Mouse (Mus musculus): Measurements from ENCODE around the gene Caskin2. TPM values are rescaled to one million over a fixed set of nuclear protein-coding genes. Genes with fewer than 3 reads are reported as not detected.
A peak's percentile ranks its signal among the peaks of the same experiment; 100 is the strongest.

Caskin2 gene
- polyA plus RNA-seq, 1 experiment = 52.6 TPM

DNA sequence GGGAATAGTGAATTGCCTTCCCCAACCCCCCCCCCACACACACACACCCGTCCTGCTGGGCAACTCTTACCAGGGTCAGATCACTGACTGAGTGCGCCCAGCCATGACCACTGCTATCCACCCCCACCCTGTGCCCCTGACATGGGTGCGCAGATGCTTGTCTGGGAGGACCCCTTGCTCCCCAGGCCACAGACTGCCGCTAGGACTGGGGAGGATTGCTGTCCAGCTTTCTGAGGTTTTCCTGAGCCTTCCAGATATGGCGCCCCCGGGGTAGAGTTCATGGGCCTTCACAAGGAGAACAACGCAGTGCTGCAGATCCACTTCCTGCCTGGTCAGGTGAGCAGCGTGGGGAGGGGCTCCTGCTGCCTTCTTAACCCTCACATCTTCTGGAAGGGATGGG is 30.8 kb upstream of the Caskin2 start:
- no peak overlapping the region for H3K4me3 ChIP-seq (ENCODE audit: low read depth, low read length)
- H3K36me3 ChIP-seq (ENCODE audit: control insufficient read depth, insufficient read depth, low read length) = peaks cover 52% of the 10 kb centered on the region
- TF ChIP-seq CTCF (IDR thresholded peaks at IDR 0.05; ENCODE audit: extremely low read depth, insufficient read length, insufficient replicate concordance, low read depth, low read length) (no peak), POLR2A (IDR thresholded peaks at IDR 0.05; ENCODE audit: low read depth, low read length) (no peak)
- WGBS = 31% methylated on average over 8 of the region's 8 CpGs
- H3K27me3 ChIP-seq (ENCODE audit: control insufficient read depth, insufficient read depth, low read length) = no peaks in the 10 kb centered on the region
- peak overlapping the region; percentile 43 for H3K27ac ChIP-seq (ENCODE audit: insufficient read depth, low read depth, low read length)
- H3K4me1 ChIP-seq (ENCODE audit: control insufficient read depth, insufficient read depth, insufficient read length, low read length) = peaks cover 36% of the 10 kb centered on the region

DNA sequence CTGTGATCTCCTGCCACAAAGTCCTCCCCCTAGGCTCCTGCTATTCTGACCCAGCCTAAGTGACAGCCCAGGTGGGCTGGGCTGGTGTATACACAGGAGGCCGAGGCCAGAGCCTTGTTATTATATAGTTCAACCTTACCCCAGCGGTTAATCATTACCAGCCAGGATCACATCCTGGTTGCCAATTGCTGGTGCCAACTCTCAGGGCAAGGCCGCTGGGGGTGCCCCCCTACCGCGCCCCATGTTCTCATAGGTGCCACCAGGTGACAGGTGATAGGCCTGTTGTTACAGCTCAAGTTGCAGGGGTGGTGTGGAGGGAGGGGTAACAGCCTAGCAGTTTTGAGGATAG is 30.4 kb upstream of the Caskin2 start:
- peaks cover 50% of the 10 kb centered on the region for H3K36me3 ChIP-seq (ENCODE audit: control insufficient read depth, insufficient read depth, low read length)
- TF ChIP-seq CTCF (IDR thresholded peaks at IDR 0.05; ENCODE audit: extremely low read depth, insufficient read length, insufficient replicate concordance, low read depth, low read length) (no peak), POLR2A (IDR thresholded peaks at IDR 0.05; ENCODE audit: low read depth, low read length) (no peak)
- H3K4me1 ChIP-seq (ENCODE audit: control insufficient read depth, insufficient read depth, insufficient read length, low read length) = peaks cover 39% of the 10 kb centered on the region
- H3K27ac ChIP-seq (ENCODE audit: insufficient read depth, low read depth, low read length) = peak overlapping the region; percentile 43
- H3K4me3 ChIP-seq (ENCODE audit: low read depth, low read length) = no peak overlapping the region
- WGBS = 32% methylated on average over 5 of the region's 5 CpGs
- no peaks in the 10 kb centered on the region for H3K27me3 ChIP-seq (ENCODE audit: control insufficient read depth, insufficient read depth, low read length)

DNA sequence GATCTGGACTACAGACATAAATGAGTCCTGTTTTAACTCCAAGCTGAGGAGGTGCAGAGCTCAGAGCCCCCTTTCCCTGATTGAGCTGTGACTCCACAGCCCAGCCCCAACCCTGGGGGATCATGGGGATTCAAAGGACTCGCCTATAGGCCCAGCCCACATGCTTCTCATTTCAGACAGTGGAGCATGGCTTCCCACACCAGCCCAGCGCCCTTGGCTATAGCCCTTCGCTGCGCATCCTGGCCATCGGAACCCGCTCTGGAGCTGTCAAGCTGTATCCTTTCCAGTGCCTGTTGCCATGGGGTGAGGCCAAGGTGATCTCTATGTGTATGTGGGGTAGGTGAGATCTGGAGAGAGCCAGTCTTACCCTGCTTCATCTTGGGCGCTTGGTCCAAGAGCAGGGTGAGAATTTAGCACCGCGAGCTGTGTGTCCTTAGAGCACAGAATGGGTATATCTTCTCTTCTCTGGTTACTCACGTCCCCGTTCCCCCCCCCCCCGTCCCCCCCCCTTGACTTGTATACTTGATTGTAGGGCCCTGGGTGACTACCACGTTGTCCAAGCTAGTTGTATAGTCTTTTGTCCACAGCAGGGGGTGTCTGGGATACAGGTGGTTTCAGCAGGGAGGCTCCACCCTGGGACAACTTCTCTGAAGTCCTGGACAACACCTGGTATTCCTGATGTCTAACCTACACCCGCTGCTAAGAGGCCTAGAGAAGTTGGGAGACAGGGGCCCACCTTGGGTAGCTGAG is 29.9 kb upstream of the Caskin2 start:
- Histone ChIP-seq H3K36me3 (ENCODE audit: control insufficient read depth, insufficient read depth, low read length) (peaks cover 45% of the 10 kb centered on the region), H3K4me3 (ENCODE audit: low read depth, low read length) (no peak overlapping the region), H3K27me3 (ENCODE audit: control insufficient read depth, insufficient read depth, low read length) (no peaks in the 10 kb centered on the region), H3K4me1 (ENCODE audit: control insufficient read depth, insufficient read depth, insufficient read length, low read length) (peaks cover 44% of the 10 kb centered on the region), H3K27ac (ENCODE audit: insufficient read depth, low read depth, low read length) (peak overlapping the region; percentile 41)
- 47% methylated on average over 14 of the region's 14 CpGs for WGBS
- TF ChIP-seq CTCF (IDR thresholded peaks at IDR 0.05; ENCODE audit: extremely low read depth, insufficient read length, insufficient replicate concordance, low read depth, low read length) = no peak

DNA sequence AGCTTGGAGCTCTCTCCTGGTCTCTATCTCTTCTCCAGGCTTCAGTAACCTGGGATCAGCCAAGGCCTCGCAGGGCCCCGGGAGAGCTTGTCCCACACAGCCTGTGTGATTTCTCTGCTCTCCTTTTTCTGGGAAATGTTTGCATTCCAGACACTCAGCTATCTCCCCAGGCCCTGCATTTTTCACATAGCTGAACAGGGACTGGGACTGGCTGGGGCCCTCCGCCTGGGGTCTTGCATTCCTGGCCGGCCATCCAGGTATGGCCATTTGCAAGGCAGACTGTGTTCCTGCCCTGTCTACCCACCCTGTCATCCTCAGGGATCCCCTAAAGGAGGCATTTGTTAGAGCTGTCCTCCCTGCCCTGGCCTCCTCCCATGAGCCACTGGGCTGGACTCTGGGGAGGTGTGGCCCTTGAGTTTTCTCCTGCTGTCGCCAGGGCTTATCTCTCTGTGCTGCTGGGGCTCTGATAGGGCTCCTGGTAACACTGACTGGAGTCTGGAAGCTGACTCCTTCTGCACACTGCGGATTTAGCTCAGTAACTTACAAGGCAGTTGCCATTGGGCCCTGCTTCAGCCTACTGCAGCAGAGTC is 28.6 kb upstream of the Caskin2 start:
- Histone ChIP-seq H3K4me3 (ENCODE audit: low read depth, low read length) (peak overlapping the region; percentile 15; the same call in 1 of the 2 replicates), H3K27ac (ENCODE audit: insufficient read depth, low read depth, low read length) (peak overlapping the region; percentile 86), H3K27me3 (ENCODE audit: control insufficient read depth, insufficient read depth, low read length) (no peaks in the 10 kb centered on the region), H3K4me1 (ENCODE audit: control insufficient read depth, insufficient read depth, insufficient read length, low read length) (peaks cover 56% of the 10 kb centered on the region), H3K36me3 (ENCODE audit: control insufficient read depth, insufficient read depth, low read length) (peaks cover 38% of the 10 kb centered on the region)
- no peak for TF ChIP-seq CTCF (IDR thresholded peaks at IDR 0.05; ENCODE audit: extremely low read depth, insufficient read length, insufficient replicate concordance, low read depth, low read length)
- no peak; the same call in 1 of the 2 replicates for TF ChIP-seq POLR2A (IDR thresholded peaks at IDR 0.05; ENCODE audit: low read depth, low read length)
- WGBS = 21% methylated on average over 6 of the region's 6 CpGs

DNA sequence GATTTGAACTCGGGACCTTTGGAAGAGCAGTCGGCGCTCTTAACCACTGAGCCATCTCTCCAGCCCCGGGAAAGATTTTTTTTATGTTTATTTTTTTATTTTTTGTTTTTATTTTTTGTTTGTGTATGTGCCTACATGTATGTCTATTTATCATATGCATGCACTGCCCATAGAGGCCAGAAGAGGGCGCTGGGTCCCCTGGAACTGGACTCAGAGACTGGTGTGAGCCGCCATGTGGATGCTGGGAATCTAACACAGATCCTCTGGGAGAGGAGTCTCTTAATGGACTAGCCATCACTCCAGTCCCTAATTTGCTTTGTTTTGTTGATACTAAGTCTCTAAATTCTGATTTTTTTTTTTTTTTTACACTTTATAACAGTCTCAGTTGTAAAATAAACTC is 27.6 kb upstream of the Caskin2 start:
- no peak overlapping the region for H3K27ac ChIP-seq (ENCODE audit: insufficient read depth, low read depth, low read length)
- H3K36me3 ChIP-seq (ENCODE audit: control insufficient read depth, insufficient read depth, low read length) = peaks cover 29% of the 10 kb centered on the region
- TF ChIP-seq CTCF (IDR thresholded peaks at IDR 0.05; ENCODE audit: extremely low read depth, insufficient read length, insufficient replicate concordance, low read depth, low read length) (peak; percentile 44; the same call in 1 of the 2 replicates), POLR2A (IDR thresholded peaks at IDR 0.05; ENCODE audit: low read depth, low read length) (no peak)
- H3K27me3 ChIP-seq (ENCODE audit: control insufficient read depth, insufficient read depth, low read length) = no peaks in the 10 kb centered on the region
- no peak overlapping the region for H3K4me3 ChIP-seq (ENCODE audit: low read depth, low read length)
- 88% methylated on average over 6 of the region's 6 CpGs for WGBS
- H3K4me1 ChIP-seq (ENCODE audit: control insufficient read depth, insufficient read depth, insufficient read length, low read length) = peaks cover 66% of the 10 kb centered on the region

DNA sequence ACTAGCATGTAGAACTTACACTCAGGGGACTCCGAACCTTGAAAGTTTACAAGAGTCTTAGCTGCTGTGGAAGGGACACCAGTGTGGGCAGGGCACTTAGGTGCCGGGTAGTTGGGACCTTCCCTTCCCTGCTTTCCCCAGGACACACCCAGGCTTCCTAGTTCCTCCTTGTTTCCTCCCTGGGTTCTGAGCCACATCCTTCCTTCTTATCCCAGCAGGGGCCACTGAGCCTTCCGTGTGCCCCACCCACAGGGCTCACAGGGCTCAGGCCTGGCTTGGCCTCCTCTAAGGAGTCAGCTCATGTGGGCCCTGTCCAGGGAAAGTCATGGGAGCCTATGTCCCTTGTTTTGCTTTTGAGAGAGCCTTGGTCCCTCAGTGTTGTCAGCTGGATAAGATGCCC is 26.3 kb upstream of the Caskin2 start:
- Histone ChIP-seq H3K36me3 (ENCODE audit: control insufficient read depth, insufficient read depth, low read length) (peaks cover 21% of the 10 kb centered on the region), H3K27ac (ENCODE audit: insufficient read depth, low read depth, low read length) (peak overlapping the region; percentile 48), H3K4me3 (ENCODE audit: low read depth, low read length) (no peak overlapping the region), H3K27me3 (ENCODE audit: control insufficient read depth, insufficient read depth, low read length) (no peaks in the 10 kb centered on the region), H3K4me1 (ENCODE audit: control insufficient read depth, insufficient read depth, insufficient read length, low read length) (peaks cover 72% of the 10 kb centered on the region)
- WGBS = 19% methylated on average over 3 of the region's 3 CpGs
- TF ChIP-seq POLR2A (IDR thresholded peaks at IDR 0.05; ENCODE audit: low read depth, low read length) = no peak
- no peak for TF ChIP-seq CTCF (IDR thresholded peaks at IDR 0.05; ENCODE audit: extremely low read depth, insufficient read length, insufficient replicate concordance, low read depth, low read length)

DNA sequence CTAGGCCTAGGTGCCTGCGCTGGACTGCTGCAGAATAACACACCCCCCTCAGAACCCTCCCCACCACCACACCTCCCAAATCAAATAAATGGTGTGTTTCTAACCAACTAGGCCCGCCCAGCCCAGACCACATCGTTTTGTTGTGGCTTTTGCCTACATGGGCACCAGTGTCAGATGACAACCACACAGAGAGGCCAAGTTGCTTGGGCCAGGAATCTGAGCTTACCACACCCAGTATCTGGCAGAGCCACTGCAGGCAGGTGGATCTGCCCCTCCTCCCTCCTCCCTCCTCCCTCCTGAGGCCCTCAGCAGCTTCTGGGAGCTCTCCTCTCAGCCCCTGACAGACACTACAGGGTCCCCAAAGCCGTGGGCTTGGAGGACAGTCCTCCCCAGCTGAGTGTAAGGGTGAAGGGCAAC is 25.5 kb upstream of the Caskin2 start:
- WGBS = 21% methylated on average over 4 of the region's 4 CpGs
- Histone ChIP-seq H3K36me3 (ENCODE audit: control insufficient read depth, insufficient read depth, low read length) (peaks cover 21% of the 10 kb centered on the region), H3K27ac (ENCODE audit: insufficient read depth, low read depth, low read length) (peak overlapping the region; percentile 48), H3K4me3 (ENCODE audit: low read depth, low read length) (no peak overlapping the region), H3K27me3 (ENCODE audit: control insufficient read depth, insufficient read depth, low read length) (no peaks in the 10 kb centered on the region), H3K4me1 (ENCODE audit: control insufficient read depth, insufficient read depth, insufficient read length, low read length) (peaks cover 70% of the 10 kb centered on the region)
- TF ChIP-seq POLR2A (IDR thresholded peaks at IDR 0.05; ENCODE audit: low read depth, low read length) = no peak
- TF ChIP-seq CTCF (IDR thresholded peaks at IDR 0.05; ENCODE audit: extremely low read depth, insufficient read length, insufficient replicate concordance, low read depth, low read length) = no peak

All from small intestine, adult 2 months (tissue).